Mouse (Mus musculus): ENCODE results near the gene Slc29a2. TPM values are rescaled to one million over a fixed set of nuclear protein-coding genes. Genes with fewer than 3 reads are reported as not detected.

The Slc29a2 gene
- total and polyA plus RNA-seq, 2 experiments, result 0.28 to 2.3 TPM

DNA sequence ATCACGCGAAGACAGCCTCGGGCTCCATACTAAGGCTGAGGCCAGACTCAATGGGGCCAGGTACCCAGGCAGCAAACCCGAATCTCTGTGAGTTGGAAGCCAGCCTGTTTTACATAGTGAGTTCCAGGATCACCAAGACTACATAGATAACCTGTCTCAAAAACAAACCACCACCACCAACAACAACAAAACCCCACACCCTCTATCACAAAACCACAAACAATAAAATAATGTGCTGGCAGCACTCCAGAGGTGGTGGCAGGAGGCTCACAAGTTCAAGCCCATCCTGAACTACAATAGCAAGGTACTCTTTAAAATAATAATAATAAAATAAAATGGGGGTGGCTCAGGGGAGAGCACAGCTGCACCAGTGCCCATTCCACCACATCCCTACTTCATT lies 12.9 kb downstream of the Slc29a2 start:
- H3K79me2 ChIP-seq (ENCODE audit: control insufficient read depth, insufficient read depth, low read length), result peaks cover 9% of the 10 kb centered on the region; the same call in 1 of the 2 replicates
- WGBS, result 93% methylated on average over 4 of the region's 4 CpGs
- H3K27me3 ChIP-seq (ENCODE audit: control insufficient read depth, insufficient read depth, low read length), result no peaks in the 10 kb centered on the region
- H3K9ac ChIP-seq (ENCODE audit: low read depth, low read length), result no peak overlapping the region
- peaks cover 11% of the 10 kb centered on the region for H3K4me1 ChIP-seq (ENCODE audit: control insufficient read depth, insufficient read depth, low read length)
- no peak overlapping the region for H3K4me3 ChIP-seq (ENCODE audit: insufficient read depth, low read depth, low read length)
- DNase-seq (ENCODE audit: extremely low read depth, low read depth, low spot score), result no peak
- no peak overlapping the region for H3K27ac ChIP-seq (replicated peaks; ENCODE audit: insufficient read depth, low read depth, low read length)
- H3K36me3 ChIP-seq (ENCODE audit: control insufficient read depth, insufficient read depth, low read length), result no peaks in the 10 kb centered on the region
- TF ChIP-seq CTCF (IDR thresholded peaks at IDR 0.05; ENCODE audit: low read depth, low read length), result no peak
- no peak for TF ChIP-seq POLR2A (IDR thresholded peaks at IDR 0.05; ENCODE audit: extremely low read depth, insufficient read depth, low read length)

DNA sequence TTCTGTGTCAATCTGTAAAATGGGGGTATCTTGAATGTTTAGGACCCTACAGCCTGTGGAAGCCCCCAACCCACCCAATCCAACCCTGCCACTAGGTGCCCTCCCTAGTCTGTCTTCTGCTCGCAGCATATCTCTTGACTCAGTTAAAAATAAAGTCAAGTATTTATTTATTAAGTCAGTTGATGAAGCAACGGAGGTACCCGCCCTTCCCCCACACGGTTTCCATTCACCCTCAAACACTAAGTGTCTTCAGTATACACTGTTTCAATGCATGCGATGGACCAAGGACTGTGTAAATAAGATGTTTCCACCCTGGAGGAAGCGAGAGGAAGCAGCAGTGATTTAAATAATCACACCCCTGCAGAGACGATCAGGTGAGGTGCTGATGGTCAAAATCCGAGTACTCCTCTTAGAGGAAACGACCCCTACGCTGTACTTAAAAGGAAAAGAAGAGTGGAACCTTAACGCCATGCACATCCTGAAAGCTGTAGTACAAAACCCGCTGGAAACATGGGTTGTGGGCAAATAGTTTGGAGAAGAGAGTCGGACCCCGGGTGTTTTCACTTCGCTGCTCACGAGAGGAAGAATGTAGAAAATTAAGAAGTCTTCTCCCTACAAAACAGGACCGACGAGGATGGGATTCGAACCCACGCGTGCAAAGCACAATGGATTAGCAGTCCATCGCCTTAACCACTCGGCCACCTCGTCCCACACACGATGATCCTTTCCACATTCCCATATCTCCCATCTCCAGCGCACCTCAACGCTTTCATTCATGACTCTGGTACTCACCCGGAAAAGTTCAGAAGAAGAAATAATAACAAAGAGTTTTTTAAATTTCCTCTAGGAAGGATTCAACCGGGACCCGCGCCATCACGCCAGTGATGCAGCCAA lies 14.3 kb downstream of the Slc29a2 start:
- no peaks in the 10 kb centered on the region for H3K36me3 ChIP-seq (ENCODE audit: control insufficient read depth, insufficient read depth, low read length)
- H3K9ac ChIP-seq (ENCODE audit: low read depth, low read length), result peak overlapping the region; percentile 19; the same call in 1 of the 2 replicates
- DNase-seq (ENCODE audit: extremely low read depth, low read depth, low spot score), result peak; percentile 51
- TF ChIP-seq CTCF (IDR thresholded peaks at IDR 0.05; ENCODE audit: low read depth, low read length) (no peak), POLR2A (IDR thresholded peaks at IDR 0.05; ENCODE audit: extremely low read depth, insufficient read depth, low read length) (no peak)
- peaks cover 13% of the 10 kb centered on the region for H3K4me1 ChIP-seq (ENCODE audit: control insufficient read depth, insufficient read depth, low read length)
- no peaks in the 10 kb centered on the region for H3K27me3 ChIP-seq (ENCODE audit: control insufficient read depth, insufficient read depth, low read length)
- no peak overlapping the region for H3K27ac ChIP-seq (replicated peaks; ENCODE audit: insufficient read depth, low read depth, low read length)
- H3K79me2 ChIP-seq (ENCODE audit: control insufficient read depth, insufficient read depth, low read length), result peaks cover 9% of the 10 kb centered on the region; the same call in 1 of the 2 replicates
- peak overlapping the region; percentile 85 for H3K4me3 ChIP-seq (ENCODE audit: insufficient read depth, low read depth, low read length)
- WGBS, result 3% methylated on average over 32 of the region's 32 CpGs

DNA sequence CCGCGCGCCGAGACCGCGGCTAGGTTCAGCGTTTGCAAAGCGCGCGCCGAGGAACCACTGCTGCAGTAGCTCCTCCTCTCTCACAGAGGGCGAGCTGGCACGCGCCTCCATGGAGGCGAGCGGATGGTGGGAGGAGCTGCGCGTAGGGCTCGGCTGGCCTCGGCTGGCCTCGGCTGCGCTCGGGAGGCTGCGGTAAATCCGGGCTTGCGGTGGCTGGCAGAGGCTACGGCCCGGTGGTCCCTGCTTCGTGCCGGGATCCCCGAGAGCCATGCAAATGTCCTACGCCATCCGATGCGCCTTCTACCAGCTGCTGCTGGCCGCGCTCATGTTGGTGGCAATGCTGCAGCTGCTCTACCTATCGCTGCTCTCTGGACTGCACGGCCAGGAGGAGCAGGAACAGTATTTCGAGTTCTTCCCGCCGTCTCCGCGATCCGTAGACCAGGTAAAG lies 15.1 kb downstream of the Slc29a2 start, which contains the start of the genes B4gat1 and AC124502.3:
Gene B4gat1 (plus strand): TSS at position 118 of the 448 bp plus-strand sequence.
Gene AC124502.3 (plus strand): TSS at position 183 of the 448 bp plus-strand sequence.
- TF ChIP-seq POLR2A (IDR thresholded peaks at IDR 0.05; ENCODE audit: extremely low read depth, insufficient read depth, low read length), result 0 out of 2 replicates have a peak, but pooled peaks have one; percentile 21
- TF ChIP-seq CTCF (IDR thresholded peaks at IDR 0.05; ENCODE audit: low read depth, low read length), result peak; percentile 33; the same call in 1 of the 2 replicates
- H3K27ac ChIP-seq (replicated peaks; ENCODE audit: insufficient read depth, low read depth, low read length), result 0 out of 2 replicates have a peak within 1 kb of the TSS, but pooled peaks have one; percentile 9
- H3K36me3 ChIP-seq (ENCODE audit: control insufficient read depth, insufficient read depth, low read length), result no peaks in the 10 kb centered on the region
- H3K79me2 ChIP-seq (ENCODE audit: control insufficient read depth, insufficient read depth, low read length), result peaks cover 9% of the 10 kb centered on the region; the same call in 1 of the 2 replicates
- peak within 1 kb of the TSS; percentile 91 for H3K9ac ChIP-seq (ENCODE audit: low read depth, low read length)
- DNase-seq (ENCODE audit: extremely low read depth, low read depth, low spot score), result peak; percentile 63
- peak within 1 kb of the TSS; percentile 85 for H3K4me3 ChIP-seq (ENCODE audit: insufficient read depth, low read depth, low read length)
- H3K27me3 ChIP-seq (ENCODE audit: control insufficient read depth, insufficient read depth, low read length), result no peaks in the 10 kb centered on the region
- peaks cover 13% of the 10 kb centered on the region for H3K4me1 ChIP-seq (ENCODE audit: control insufficient read depth, insufficient read depth, low read length)
- under 1% methylated on average over 44 of the region's 44 CpGs for WGBS

- no peaks in the 10 kb centered on the region for H3K36me3 ChIP-seq (ENCODE audit: control insufficient read depth, insufficient read depth, low read length)
- H3K4me3 ChIP-seq (ENCODE audit: insufficient read depth, low read depth, low read length), result peak overlapping the region; percentile 85
- peak overlapping the region; percentile 91 for H3K9ac ChIP-seq (ENCODE audit: low read depth, low read length)
- TF ChIP-seq POLR2A (IDR thresholded peaks at IDR 0.05; ENCODE audit: extremely low read depth, insufficient read depth, low read length), result no peak
- no peak overlapping the region for H3K27ac ChIP-seq (replicated peaks; ENCODE audit: insufficient read depth, low read depth, low read length)
- H3K4me1 ChIP-seq (ENCODE audit: control insufficient read depth, insufficient read depth, low read length), result peaks cover 13% of the 10 kb centered on the region
- WGBS, result 19% methylated on average over 41 of the region's 41 CpGs
- H3K79me2 ChIP-seq (ENCODE audit: control insufficient read depth, insufficient read depth, low read length), result peaks cover 9% of the 10 kb centered on the region; the same call in 1 of the 2 replicates
- DNase-seq (ENCODE audit: extremely low read depth, low read depth, low spot score), result no peak
- no peaks in the 10 kb centered on the region for H3K27me3 ChIP-seq (ENCODE audit: control insufficient read depth, insufficient read depth, low read length)
These were observed 15.8 kb downstream of the Slc29a2 start for GRCm38 (mm10) chr19:5039301-5040114.

- Histone ChIP-seq H3K4me3 (ENCODE audit: insufficient read depth, low read depth, low read length) (peak within 1 kb of the TSS; percentile 89), H3K4me1 (ENCODE audit: control insufficient read depth, insufficient read depth, low read length) (peaks cover 13% of the 10 kb centered on the region), H3K36me3 (ENCODE audit: control insufficient read depth, insufficient read depth, low read length) (no peaks in the 10 kb centered on the region), H3K27me3 (ENCODE audit: control insufficient read depth, insufficient read depth, low read length) (no peaks in the 10 kb centered on the region), H3K9ac (ENCODE audit: low read depth, low read length) (peak within 1 kb of the TSS; percentile 93), H3K79me2 (ENCODE audit: control insufficient read depth, insufficient read depth, low read length) (peaks cover 9% of the 10 kb centered on the region; the same call in 1 of the 2 replicates), H3K27ac (replicated peaks; ENCODE audit: insufficient read depth, low read depth, low read length) (peak within 1 kb of the TSS; percentile 69)
- 2% methylated on average over 40 of the region's 40 CpGs for WGBS
- TF ChIP-seq POLR2A (IDR thresholded peaks at IDR 0.05; ENCODE audit: extremely low read depth, insufficient read depth, low read length) (0 out of 2 replicates have a peak, but pooled peaks have one; percentile 42), CTCF (IDR thresholded peaks at IDR 0.05; ENCODE audit: low read depth, low read length) (no peak)
- DNase-seq (ENCODE audit: extremely low read depth, low read depth, low spot score), result peak; percentile 85
These were observed 17.3 kb downstream of the Slc29a2 start, which contains the start of gene Brms1 for GRCm38 (mm10) chr19:5040862-5041523. Gene Brms1 (plus strand): TSS chr19:5041354.

All from liver, adult 2 months (tissue).